Mouse (Mus musculus) cerebellum, adult 18-20 months (tissue): Measurements from ENCODE around the gene Clec4a4.
"Not testable (repeated sequence)": the region's sequence is repeated elsewhere in the genome, so short reads cannot be mapped to it uniquely, and the experiment has no call there.

Source experiments
- DNase-seq, 2 experiments: peaks; one replicate each; pipeline ENCODE4 v3.0.0; 2021

Gene Clec4a4

GRCm38 (mm10) chr6:122989876-122990437 lies at the start of gene Clec4a4:
Gene Clec4a4 (plus strand): TSS chr6:122990367.
- no peak for DNase-seq

- DNase-seq, result no peak
Measured at GRCm38 (mm10) chr6:122946760-122947159, 43.4 kb upstream of the Clec4a4 start.

DNA sequence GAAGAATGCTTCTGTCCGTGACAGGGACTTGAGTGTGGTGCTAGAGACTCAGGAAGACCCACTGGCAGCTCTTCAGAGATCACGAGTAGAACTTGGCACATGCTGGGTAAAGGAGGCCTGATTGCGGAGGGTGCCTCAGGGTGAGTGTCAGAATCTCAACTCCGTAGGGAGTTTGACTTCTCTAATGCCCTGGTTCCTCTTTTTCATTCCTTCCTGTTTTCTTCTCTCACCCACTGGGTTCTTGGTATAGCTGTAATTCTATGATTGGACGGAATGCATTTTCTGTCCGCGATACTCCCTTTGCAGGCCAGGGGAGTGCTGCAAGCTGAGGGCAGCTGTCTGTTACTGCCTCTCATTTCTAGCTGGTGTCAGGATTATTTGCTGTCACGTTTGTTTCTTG lies 37.8 kb upstream of the Clec4a4 start, which contains the start of gene Clec4a3:
TSS of gene Clec4a3 (plus strand) at position 115 of the 400 bp plus-strand sequence.
- DNase-seq, result no peak

- DNase-seq, result no peak
Measured at GRCm38 (mm10) chr6:122964562-122964961, 25.6 kb upstream of the Clec4a4 start.

GRCm38 (mm10) chr6:122969048-122969447 lies 21.1 kb upstream of the Clec4a4 start:
- DNase-seq, result no peak

GRCm38 (mm10) chr6:123004696-123005095 lies 14.5 kb downstream of the Clec4a4 start:
- not testable (repeated sequence) for DNase-seq

DNA sequence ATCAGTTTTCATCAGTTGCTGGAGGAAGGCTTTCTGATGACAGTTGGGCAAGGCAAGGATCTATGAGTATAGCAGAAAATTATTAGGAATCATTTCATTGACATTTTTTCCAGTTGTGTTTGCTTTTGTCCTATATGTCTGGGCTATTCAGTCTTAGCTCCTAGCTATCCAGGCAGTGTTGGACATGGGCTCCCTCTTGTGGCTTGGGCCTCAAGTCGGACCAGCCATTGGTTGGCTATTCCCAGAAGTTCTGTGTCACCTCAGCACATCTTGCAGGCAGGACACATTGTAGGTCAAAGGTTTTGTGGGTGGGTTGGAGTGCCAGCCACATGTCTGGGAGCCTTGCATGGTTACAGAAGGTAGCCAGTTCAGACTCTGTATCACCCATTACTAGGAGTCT lies 15.4 kb downstream of the Clec4a4 start:
- peak in 1 of 2 experiments; percentile 3 for DNase-seq

- DNase-seq, result no peak
Measured at GRCm38 (mm10) chr6:123049742-123050372, 59.7 kb downstream of the Clec4a4 start, which contains the start of gene Clec4b1. Gene Clec4b1 (plus strand): TSS chr6:123049962.
